Mouse (Mus musculus) frontal cortex, postnatal 36 days (tissue): ENCODE results near the gene Ppp1r11.
"Not testable (repeated sequence)": the region's sequence is repeated elsewhere in the genome, so short reads cannot be mapped to it uniquely, and the experiment has no call there.

Experiments
- DNase-seq, 2 experiments: peaks; one replicate each; pipeline ENCODE4 v3.0.0; 2022; ENCODE audit warnings: low spot score in 2 of 2

Ppp1r11 gene

DNA sequence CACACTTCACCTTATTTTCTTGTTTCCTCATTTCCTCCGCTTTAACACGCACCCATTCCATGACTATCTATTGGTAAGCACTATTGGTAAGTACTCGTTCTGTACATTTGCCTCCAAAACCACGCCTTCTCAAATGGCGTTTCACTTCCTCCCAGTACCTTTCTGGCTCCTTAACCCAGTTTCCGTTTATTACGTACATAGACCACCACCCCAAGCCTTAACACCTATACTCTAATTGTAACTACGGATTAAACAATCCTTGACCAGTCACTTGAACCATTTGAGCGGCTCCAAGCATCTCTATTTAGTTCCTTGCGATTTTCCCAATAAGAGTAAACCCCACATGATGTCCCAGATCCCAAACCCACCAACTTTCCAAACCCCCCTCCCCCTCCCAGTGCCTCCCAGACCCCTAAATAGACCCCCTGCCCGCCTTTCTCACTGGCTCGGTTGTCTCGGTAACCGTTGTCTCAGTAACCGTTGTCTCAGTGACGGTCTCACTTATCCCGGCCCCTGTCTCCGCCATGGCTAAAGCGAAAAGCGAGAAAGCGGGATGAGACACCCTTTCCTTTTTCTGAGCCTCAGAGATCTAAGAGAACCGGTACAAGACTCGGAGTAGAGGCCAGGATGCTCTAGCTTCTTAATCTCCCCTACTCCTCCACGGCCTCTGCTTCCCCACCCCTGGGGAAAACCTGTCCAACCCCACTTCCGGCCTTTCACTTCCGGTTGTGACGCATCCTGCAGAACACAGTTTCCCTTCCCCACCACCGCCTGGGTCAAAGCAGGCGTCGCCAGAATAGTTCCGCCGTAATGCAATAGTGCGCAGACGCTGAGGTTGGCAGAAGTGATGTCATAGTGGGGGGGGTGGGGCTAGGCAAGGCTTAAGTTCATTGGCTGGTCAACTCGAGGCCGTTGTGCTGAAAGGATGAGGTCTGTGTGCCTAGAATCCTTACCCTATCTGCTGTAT, at the start of gene Ppp1r11:
TSS of gene Ppp1r11 (minus strand) at position 761 of the 967 bp plus-strand sequence.
- DNase-seq: peak; percentile 95 to 96

DNA sequence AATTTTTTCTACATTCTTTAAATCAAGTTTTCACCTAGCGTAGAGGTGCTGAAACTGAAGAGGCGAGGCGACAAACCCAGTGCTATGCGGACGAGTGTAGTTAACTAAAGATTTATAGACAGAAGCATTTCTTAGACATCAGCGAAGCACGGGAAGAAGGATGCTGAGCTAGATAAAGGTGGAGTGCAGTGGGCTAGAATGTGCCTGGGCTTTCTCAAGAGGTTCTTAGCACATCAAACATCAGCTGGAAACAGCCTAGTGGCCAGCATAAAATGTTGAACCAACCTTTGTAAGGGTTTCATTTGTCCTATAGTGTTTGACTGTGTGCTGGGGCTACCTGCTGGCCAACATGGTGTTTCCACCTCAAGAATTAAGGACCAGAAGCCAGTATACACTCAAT, 49.3 kb upstream of the Ppp1r11 start, which contains the start of gene Zfp57:
TSS of gene Zfp57 (plus strand) at position 301 of the 400 bp plus-strand sequence.
- DNase-seq: no peak

DNA sequence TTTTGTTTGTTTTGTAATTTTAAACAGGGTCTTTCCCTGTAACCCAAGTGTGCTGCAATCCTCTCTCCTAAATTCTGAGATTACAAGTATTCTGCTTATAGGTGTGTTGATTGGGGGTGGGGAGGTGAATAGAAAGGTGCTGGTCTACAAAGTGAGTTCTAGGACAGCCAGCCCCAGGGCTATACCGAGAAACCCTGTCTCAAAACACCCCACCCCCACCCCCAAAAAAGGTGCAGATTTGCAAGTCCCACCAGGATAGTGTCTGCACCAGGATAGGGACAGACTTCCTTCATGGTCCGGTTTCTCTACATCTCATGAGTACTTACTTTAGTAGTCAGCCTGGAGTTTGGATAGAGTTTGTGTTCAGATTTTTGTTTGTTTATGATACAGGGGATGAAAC, 46.9 kb upstream of the Ppp1r11 start:
- no peak for DNase-seq

DNA sequence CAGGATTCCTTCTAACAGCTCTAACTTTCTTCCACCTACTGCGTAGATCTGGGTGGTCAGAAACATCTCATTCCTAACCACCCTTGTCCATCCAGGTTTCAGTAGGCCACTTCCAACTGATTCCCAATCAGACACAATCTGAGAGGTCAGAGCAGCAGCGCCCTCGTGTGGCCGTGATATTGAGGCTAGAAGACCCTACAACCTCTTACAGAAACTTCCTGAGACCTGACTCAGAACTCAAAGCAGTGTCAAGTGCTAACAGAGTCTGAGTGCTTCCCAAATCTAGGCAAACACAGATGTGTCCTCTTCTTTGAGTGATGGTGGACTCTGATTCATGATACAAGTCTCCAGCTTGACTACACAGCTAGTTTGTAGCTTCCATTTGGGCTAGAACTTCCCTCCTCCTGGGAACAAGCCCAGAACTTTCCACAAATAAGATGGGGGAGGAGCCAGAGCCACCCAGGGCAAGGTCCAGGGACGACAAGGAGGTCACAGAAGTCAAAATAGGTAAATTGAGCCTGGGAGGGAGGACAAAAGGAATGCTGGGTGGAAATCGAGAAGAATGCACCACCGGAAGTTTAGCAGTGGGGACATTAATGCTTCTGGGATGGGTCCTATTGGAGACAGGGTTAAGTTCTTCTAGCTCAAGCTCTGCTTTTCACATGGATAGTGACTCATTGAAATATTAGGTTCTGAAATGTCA, 45.6 kb upstream of the Ppp1r11 start:
- peak; percentile 73 to 84 for DNase-seq

DNA sequence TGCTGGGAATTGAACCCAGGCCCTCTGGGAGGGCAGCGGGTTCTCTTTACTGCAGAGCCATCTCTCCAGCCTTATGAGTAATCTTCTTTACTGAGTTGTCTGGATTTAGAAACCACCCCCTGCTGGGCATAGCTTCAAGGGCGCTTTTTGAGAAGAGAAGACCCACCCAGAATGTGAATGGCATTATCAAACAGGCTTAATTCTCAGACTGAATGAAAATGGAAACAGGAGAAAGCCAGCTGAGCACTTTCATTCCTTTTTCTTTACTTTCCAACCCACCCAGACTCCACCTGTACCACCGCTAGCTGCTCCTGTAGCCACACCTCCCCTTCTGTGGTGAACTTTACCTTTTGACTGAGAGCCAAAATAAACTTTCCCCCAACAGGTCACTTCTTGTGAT, 43.9 kb upstream of the Ppp1r11 start:
- DNase-seq: no peak

DNA sequence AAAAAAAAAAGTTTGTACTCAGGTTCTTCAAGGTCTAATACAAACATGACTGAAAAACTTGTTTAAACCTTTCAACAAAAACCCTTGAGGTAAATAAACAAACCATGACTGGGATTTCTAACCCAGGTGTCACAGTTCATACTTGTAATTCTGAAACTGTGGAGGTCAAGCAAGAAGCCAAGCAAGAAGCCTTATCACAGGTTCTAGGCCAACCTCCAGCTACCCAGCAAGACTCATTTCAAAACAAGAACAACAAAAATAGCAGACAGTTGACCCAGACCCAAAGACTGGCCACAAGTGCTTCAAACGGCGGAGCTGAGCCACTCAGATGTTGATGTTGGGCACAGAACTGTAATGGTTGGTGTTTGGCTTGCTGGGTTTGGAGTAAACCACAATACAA, 43.0 kb upstream of the Ppp1r11 start:
- DNase-seq: no peak

DNA sequence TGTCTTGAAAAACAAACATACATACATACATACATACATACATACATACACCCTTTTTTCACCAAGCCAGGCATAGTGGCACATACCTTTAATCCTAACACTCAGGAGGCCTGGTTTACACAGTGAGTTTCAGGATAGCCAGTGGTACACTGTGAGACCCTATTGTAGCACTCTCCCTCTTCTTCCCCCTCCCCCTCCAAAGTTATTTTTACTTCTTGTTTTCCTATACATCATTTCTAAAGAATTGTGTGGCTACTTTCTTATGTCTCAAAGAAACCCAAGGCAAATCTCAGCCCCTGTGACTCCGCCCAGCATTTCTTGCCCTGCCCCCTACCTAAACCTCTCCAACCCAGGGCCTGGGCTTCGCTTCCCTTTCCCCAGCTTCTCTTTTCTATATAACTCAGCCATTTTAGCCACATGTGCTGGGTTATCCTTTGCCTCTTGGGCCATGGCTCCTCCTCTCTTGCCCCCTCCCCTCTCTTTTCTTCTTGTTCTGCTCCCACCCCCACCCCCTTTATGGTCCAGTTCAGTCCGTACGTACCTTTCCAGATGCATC, 42.3 kb upstream of the Ppp1r11 start:
- DNase-seq: no peak

DNA sequence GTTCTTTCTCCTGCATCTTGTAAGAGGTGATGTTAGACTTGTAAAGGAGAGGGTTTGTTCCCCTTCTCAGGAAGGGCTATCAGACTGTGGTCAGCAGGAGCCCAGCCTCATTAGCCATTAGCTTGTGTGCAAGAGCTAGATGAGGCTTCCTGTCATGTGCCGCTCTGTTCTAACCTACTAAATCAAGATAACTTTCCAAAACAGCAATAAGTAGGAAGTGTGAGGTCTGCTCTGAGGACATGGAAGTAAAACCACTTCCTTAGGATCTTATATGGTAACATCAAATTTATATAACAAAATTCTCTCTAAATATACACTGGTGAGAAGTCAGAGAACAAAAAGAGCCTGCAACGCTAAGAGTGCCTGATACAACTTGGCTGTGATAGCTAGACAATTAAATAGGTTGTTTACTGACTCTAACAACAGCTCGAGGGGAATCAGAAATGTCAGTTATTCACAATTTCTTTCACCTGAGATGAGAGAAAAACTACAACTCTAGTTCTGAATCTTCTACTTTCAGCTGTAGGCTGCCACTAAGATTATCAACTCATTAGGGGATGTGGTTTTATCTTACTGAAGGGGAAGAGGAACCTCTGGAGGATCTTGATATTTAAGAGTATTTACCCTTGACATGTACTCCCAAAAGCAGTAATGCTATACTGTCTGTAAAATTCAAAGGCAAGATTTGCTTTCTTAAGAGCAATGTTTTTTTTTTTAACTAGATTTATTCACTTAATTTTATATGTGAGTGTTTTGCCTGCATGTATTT, 41.0 kb upstream of the Ppp1r11 start:
- peak; percentile 11 to 26 for DNase-seq

DNA sequence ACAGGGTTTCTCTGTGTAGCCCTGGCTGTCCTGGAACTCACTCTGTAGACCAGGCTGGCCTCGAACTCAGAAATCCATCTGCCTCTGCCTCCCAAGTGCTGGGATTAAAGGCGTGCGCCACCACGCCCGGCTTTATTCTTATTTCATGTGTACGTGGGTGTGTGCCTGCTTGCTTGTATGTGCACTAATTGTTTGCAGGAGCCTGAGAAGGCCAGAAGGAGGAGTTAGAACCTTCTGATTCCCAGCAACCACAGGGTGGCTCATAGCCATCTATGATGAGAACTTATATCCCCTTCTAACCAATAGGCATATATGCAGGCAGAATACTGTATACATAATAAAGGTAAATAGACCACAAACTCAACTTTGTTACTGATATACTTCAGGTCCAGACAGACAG, 39.1 kb upstream of the Ppp1r11 start:
- not testable (repeated sequence) for DNase-seq

DNA sequence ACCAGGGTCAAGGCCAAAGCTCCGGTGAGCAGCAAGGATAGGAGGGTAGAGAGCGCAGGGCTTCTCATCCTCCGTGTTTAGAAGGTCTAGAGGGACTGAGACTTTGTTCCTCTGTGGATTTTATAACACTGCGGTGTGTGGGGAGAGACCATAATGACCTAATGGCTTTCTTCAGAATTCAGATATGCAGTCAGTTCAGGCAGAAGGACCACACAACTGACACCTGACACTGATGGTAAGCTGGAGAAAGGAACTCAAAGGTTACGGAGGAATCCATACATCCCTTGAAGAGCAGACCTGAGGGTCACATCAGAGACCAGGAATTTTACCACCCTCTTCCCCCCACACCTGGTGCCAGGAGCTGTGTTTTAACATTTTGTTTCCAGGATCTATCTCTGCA, 37.9 kb upstream of the Ppp1r11 start, which contains the start of gene H2-M5:
TSS of gene H2-M5 (minus strand) at position 101 of the 400 bp plus-strand sequence.
- DNase-seq: no peak

DNA sequence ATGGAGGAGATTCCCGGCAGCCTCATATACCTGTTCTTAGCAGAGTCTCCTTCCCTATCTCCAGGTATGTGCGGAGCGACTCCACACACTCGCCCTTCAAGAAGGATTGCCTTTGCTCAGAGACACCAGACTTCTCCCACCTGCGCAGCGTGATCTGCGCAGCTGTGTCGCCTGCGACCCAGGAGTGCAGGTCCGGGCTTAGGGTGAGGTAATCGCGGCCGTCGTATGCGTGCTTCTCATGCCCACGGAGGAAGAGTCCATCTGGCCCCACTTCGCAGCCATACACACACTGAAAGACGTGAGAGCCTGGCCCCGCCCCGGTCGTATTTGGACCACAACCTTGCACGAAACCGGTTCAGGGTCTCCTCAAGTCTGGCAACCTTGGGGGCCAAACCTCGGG, 36.9 kb upstream of the Ppp1r11 start:
- no peak for DNase-seq

DNA sequence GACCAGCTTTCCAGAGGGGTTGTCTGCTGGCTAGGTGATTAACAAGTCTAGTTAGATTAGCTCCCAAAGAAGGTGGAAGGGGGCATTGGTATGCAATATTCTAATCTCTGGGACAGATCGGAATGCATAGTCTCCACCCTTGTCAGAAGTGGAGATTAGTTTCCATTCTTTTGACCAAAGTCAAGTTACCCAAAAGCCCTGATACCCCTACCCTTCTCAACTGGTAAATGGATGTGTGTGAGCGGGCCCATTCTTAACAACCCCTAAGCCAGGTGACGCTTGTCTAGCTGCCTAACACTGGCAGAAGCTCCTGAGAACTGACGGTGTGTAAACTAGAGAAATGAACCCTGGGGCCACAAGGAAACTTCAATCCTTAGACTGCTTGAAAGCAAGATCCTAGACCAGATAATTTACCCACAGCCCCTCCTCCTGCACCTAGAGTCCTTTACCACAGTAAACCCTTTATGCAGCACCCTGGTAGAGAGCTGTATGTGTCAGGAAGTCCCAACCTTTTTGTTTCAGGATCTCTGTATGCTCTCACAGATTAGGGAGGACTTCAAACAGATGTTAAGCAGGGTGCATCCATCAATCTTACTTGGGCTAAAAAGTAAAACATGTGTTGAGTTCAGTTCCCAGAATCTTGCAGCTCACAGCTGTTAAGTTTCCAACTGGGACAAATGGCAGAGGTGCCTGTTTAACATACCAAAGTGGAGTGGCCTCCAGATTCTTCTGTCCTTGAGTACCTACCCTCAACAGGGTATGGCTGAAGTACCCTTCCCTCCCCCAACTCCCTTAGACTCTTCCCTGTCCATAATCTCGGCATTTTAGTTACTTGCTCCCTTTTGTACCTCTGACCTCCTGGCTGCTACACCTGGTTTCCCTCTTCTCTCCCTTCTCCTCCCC, 31.0 kb upstream of the Ppp1r11 start:
- DNase-seq: no peak

DNA sequence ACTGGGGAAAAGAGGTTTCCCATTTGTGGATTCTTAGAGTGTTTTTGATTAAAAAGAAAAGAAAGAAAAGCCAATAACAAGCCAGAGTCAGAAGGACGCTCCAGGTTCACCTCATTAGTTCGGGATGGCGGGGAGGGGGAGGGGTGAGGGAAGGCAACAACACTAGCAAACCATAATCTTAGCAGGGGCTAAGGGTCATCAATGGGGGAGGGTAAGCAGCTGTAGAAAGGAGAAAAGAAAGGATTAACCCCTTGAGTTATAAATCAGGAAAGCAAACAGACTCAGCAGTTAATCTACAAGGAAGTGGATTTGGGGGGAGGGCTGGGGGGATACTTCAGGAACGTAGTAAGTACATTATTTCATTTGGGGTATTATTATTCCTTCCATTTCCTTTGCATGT, 30.3 kb upstream of the Ppp1r11 start:
- DNase-seq: no peak

DNA sequence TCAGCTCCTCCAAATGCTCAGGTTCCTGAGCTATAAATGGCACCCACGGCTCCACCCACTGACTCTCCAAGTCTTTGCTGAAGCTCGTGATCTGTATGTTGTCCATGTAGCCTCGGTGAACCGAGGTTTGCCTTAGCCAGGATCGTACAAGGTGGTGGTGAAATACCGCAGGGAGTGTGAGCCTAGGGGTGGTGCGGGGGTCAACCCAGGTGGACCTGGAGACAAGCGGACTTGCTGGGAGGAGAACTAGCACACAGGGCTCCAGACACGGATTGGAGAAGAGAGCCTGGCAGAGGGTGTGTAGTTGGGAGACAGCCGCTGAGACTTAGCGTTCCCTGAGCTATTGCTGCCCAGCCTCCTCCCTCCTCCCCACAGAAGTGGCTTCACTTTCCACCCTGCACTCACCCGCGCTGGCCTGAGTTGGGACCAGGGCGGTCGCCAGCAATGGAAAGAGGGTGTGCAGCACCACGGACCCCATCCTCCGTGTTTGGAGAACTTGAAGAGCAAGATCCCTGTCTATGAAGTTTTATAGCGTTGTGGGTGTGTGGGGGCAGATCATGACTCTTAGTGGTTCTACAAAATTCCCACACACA, 29.8 kb upstream of the Ppp1r11 start, which contains the start of gene 2410137M14Rik:
TSS of gene 2410137M14Rik (minus strand) at position 17 of the 593 bp plus-strand sequence.
- DNase-seq: peak; percentile 57 to 74

DNA sequence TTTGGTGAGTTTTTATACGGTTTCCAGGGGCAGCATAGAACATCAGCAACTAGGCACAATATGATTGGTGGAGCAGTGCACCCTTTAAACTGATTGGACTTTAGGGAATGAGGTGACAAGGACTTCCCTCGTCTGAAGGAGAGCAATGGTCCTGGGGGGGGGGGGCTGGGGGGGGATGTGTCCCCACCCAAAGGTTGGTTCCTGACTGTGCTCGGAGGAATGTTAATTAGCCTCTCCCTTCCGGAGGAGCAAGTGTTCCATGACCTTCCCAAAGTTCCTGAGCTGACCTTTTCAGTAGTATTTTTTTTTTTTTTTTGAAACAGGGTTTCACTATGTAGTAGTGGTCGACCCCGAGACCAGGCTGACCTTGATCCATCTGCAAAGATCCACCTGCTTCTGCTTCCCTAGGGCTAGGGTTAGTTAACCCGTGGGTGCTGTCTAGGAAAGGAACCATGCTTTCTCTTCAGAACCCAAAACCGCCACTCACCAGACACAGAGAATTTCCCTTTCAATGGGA, 21.8 kb upstream of the Ppp1r11 start:
- no peak for DNase-seq

DNA sequence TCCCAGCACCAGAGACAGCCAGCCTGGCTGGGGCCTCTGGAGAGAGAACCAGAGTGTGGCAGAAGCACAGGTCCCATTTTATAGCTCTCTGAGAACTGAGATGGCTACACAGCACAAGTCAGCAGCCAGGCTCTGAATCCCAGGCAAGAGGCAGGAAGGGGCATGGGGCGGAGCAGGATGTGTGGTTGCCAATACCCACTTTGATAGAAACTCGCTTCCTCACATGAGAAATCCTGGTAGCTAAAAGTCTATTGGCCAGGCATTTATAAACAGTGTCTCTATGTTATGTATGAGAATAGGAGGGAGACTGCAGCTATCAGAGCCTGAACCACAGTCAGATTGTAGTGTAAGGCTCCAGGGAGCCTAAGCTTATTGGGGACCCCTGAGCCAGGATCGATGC, 21.2 kb upstream of the Ppp1r11 start:
- no peak for DNase-seq

DNA sequence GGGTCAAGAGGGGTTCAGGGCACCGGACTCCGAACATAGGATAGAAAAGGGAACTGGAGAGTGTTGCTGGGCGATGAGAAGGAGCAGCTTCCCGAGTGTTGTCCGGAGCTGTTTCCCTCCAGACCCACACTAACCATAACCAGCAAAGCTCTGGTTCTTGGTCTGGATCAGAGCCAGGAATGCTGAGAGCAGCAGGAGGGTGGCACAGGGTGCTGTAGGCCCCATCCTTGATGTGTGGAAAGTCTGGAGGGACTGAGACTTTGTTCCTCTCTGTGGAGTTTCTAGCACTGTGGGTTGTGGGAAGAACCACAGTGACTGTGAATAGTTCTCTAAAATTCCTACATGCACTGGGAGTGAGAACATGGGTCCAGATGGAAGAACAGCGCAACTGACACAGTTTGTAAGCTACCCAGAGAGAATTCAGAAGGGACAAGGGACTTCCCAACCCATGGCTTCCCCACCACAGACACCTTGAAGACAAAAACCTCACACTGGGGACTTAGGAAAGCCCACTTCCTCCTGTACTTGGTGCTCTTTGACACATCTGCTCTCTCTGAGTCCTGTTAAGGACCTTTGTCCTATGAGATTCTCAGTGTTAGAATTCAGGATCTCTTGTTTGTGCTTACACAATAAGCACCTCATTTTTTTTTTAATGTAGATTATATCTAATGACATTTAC, 19.8 kb upstream of the Ppp1r11 start:
- DNase-seq: no peak

DNA sequence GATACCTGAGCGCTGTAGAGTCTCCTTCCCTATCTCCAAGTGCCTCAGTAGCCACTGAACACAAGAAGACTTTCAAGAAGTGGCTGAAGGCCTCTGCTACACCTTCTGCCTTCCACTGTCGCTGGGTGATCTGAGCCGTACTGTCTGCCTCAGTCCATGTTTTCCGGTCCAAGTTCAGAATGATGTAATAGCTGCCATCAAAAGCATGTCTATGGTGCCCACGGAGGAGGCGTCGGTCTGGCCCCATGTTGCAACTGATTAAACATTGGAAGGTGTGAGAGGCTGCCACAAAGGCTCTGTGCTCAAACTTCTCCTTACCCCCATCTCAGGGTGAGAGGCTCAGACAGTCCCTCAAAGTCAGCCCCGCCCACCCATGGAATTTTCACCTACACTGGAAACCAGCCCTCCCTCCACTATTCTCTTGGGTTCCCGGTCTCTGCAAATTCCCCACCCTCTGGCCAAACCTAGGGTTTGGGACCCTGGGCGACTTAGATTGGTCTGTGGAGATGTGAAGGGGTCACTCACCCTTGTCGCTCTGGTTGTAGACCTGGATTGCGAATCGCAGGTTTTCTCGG, 18.9 kb upstream of the Ppp1r11 start:
- DNase-seq: no peak

DNA sequence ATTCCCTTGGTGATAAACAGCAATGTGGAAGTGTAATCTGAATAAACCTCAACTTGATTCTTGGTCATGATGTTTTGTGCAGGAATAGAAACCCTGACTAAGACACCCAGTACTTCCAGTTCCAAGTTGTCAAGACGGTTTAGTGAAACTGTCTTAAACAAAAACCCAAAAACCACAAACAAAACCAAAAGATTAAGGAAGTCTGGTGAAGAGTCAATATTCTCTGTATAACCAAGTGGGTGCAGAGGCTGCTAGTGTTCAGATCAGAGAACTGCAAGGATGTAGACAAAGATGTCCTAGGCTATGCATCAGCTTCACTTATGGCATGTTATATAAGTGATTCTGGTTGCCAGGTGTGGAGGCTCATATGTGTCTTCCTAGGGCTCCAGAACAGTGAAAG, 15.3 kb upstream of the Ppp1r11 start:
- DNase-seq: no peak
